Mouse (Mus musculus) liver, embryonic 15.5 days (tissue): ENCODE measurements around the gene Fam53a. TPM values are rescaled to one million over a fixed set of nuclear protein-coding genes. Genes with fewer than 3 reads are reported as not detected.
A peak's percentile ranks its signal among the peaks of the same experiment; 100 is the strongest.

Experiments used
- ATAC-seq: fragments of 200-750 bp; cut with Nextera tagmentation; 2 replicates; pipeline ENCODE4 v1.8.0; 2017; ENCODE audit warnings: moderate number of reproducible peaks, mild to moderate bottlenecking, moderate library complexity; ENCODE audit not compliant: insufficient read depth
- H3K27ac ChIP-seq: fragments of 300-500 bp; sonication (generic); replicated peaks from 2 replicates; pipeline ENCODE4 v1.5.1; 2015; ENCODE audit warnings: mild to moderate bottlenecking, inconsistent platforms
- H3K27me3 ChIP-seq: fragments of 300-500 bp; sonication (generic); 2 replicates; pipeline ENCODE4 v1.6.1; 2015; ENCODE audit warnings: mild to moderate bottlenecking, inconsistent platforms
- H3K36me3 ChIP-seq: fragments of 300-500 bp; sonication (generic); replicated peaks from 2 replicates; pipeline ENCODE4 v1.6.1; 2015; ENCODE audit warnings: moderate library complexity, mild to moderate bottlenecking, inconsistent platforms
- H3K4me1 ChIP-seq: fragments of 300-500 bp; sonication (generic); replicated peaks from 2 replicates; pipeline ENCODE4 v1.6.1; 2015; ENCODE audit warnings: inconsistent platforms
- H3K4me2 ChIP-seq: fragments of 300-500 bp; sonication (generic); 2 replicates; pipeline ENCODE4 v1.6.1; 2015; ENCODE audit warnings: moderate library complexity, mild to moderate bottlenecking, inconsistent platforms
- H3K4me3 ChIP-seq: fragments of 300-500 bp; sonication (generic); replicated peaks from 2 replicates; pipeline ENCODE4 v1.5.1; 2015; ENCODE audit warnings: mild to moderate bottlenecking, inconsistent platforms
- H3K9ac ChIP-seq: fragments of 300-500 bp; sonication (generic); 2 replicates; pipeline ENCODE4 v1.6.1; 2015; ENCODE audit warnings: moderate library complexity, mild to moderate bottlenecking, inconsistent platforms
- H3K9me3 ChIP-seq: fragments of 300-500 bp; sonication (generic); replicated peaks from 2 replicates; pipeline ENCODE4 v1.6.1; 2016; ENCODE audit warnings: inconsistent platforms
- WGBS: fragments of 180-500 bp; shearing (Covaris S2); methylation state at CpG from one replicate; pipeline ENCODE4 v1.1.7; 2015; ENCODE audit warnings: mixed read lengths; ENCODE audit not compliant: insufficient replicate concordance; 5-methylcytosine and 5-hydroxymethylcytosine counted together
- polyA plus RNA-seq: library from polyadenylated mRNA; unstranded; fragments of >200 nt; fragmentation: Nextera tagmentation; extraction: Ambion mirVana; gene quantifications from 2 replicates; pipeline ENCODE4 v1.2.1, GENCODE M21; 2015

Gene Fam53a
- polyA plus RNA-seq, 1 experiment from 2014 or later, result 18.3 TPM

- WGBS, result 44% methylated on average over 4 of the region's 4 CpGs
These were observed 1.2 kb upstream of the Fam53a start for GRCm38 (mm10) chr5:33630615-33631014.

GRCm38 (mm10) chr5:33630061-33630460 is 626 bp upstream of the Fam53a start:
- H3K27me3 ChIP-seq, result no peaks in the 10 kb centered on the region
- H3K27ac ChIP-seq, result peak overlapping the region; percentile 84
- H3K4me2 ChIP-seq, result peak overlapping the region; percentile 93
- 3% methylated on average over 9 of the region's 9 CpGs for WGBS
- peaks cover 5% of the 10 kb centered on the region for H3K36me3 ChIP-seq
- H3K9me3 ChIP-seq, result no peaks in the 10 kb centered on the region
- H3K9ac ChIP-seq, result peak overlapping the region; percentile 61
- H3K4me3 ChIP-seq, result peak overlapping the region; percentile 88
- H3K4me1 ChIP-seq, result peaks cover 41% of the 10 kb centered on the region
- ATAC-seq, result peak; percentile 70

More at GRCm38 (mm10) chr5:33630615-33631014, 1.2 kb upstream of the Fam53a start:
- H3K27me3 ChIP-seq, result no peaks in the 10 kb centered on the region
- peak overlapping the region; percentile 88 for H3K4me3 ChIP-seq
- ATAC-seq, result no peak
- H3K9ac ChIP-seq, result peak overlapping the region; percentile 61
- peak overlapping the region; percentile 93 for H3K4me2 ChIP-seq
- peaks cover 9% of the 10 kb centered on the region for H3K36me3 ChIP-seq
- peak overlapping the region; percentile 84 for H3K27ac ChIP-seq
- no peaks in the 10 kb centered on the region for H3K9me3 ChIP-seq
- peaks cover 45% of the 10 kb centered on the region for H3K4me1 ChIP-seq

- ATAC-seq, result peak; percentile 23
- Histone ChIP-seq H3K4me3 (peak overlapping the region; percentile 88), H3K9me3 (no peaks in the 10 kb centered on the region), H3K4me2 (peak overlapping the region; percentile 96), H3K36me3 (no peaks in the 10 kb centered on the region), H3K27ac (peak overlapping the region; percentile 92), H3K27me3 (no peaks in the 10 kb centered on the region), H3K4me1 (peaks cover 41% of the 10 kb centered on the region), H3K9ac (peak overlapping the region; percentile 90)
- WGBS, result 0% methylated on average over 24 of the region's 24 CpGs
These were observed 575 bp downstream of the Fam53a start for GRCm38 (mm10) chr5:33628820-33629300.

GRCm38 (mm10) chr5:33627968-33628367 is 1.5 kb downstream of the Fam53a start:
- ATAC-seq, result no peak
- peak overlapping the region; percentile 88 for H3K4me3 ChIP-seq
- no peaks in the 10 kb centered on the region for H3K27me3 ChIP-seq
- H3K4me1 ChIP-seq, result peaks cover 41% of the 10 kb centered on the region
- H3K9me3 ChIP-seq, result no peaks in the 10 kb centered on the region
- no peaks in the 10 kb centered on the region for H3K36me3 ChIP-seq
- 23% methylated on average over 4 of the region's 4 CpGs for WGBS
- peak overlapping the region; percentile 48; the same call in 1 of the 2 replicates for H3K9ac ChIP-seq
- H3K27ac ChIP-seq, result no peak overlapping the region
- H3K4me2 ChIP-seq, result peak overlapping the region; percentile 96

GRCm38 (mm10) chr5:33623766-33624165 is 5.7 kb downstream of the Fam53a start:
- Histone ChIP-seq H3K27ac (no peak overlapping the region), H3K9ac (no peak overlapping the region), H3K4me1 (peaks cover 17% of the 10 kb centered on the region), H3K36me3 (0 out of 2 replicates have a peak, but pooled peaks cover 3% of the 10 kb centered on the region), H3K27me3 (no peaks in the 10 kb centered on the region), H3K9me3 (no peaks in the 10 kb centered on the region), H3K4me2 (no peak overlapping the region), H3K4me3 (no peak overlapping the region)
- 55% methylated on average over 3 of the region's 3 CpGs for WGBS
- ATAC-seq, result no peak

GRCm38 (mm10) chr5:33622671-33623070 is 6.8 kb downstream of the Fam53a start:
- no peak overlapping the region for H3K9ac ChIP-seq
- peaks cover 8% of the 10 kb centered on the region for H3K4me1 ChIP-seq
- no peak overlapping the region for H3K4me2 ChIP-seq
- WGBS, result 83% methylated on average over 2 of the region's 2 CpGs
- ATAC-seq, result no peak
- H3K9me3 ChIP-seq, result no peaks in the 10 kb centered on the region
- H3K27me3 ChIP-seq, result no peaks in the 10 kb centered on the region
- H3K4me3 ChIP-seq, result no peak overlapping the region
- H3K36me3 ChIP-seq, result 0 out of 2 replicates have a peak, but pooled peaks cover 3% of the 10 kb centered on the region
- H3K27ac ChIP-seq, result no peak overlapping the region

- Histone ChIP-seq H3K27me3 (no peaks in the 10 kb centered on the region), H3K27ac (no peak overlapping the region), H3K36me3 (peaks cover 18% of the 10 kb centered on the region; the same call in 1 of the 2 replicates), H3K4me2 (no peak overlapping the region), H3K9ac (no peak overlapping the region), H3K4me1 (no peaks in the 10 kb centered on the region), H3K4me3 (no peak overlapping the region), H3K9me3 (no peaks in the 10 kb centered on the region)
- ATAC-seq, result no peak
- 71% methylated on average over 6 of the region's 6 CpGs for WGBS
These were observed 15.0 kb downstream of the Fam53a start for GRCm38 (mm10) chr5:33614391-33614790.

- Histone ChIP-seq H3K27me3 (no peaks in the 10 kb centered on the region), H3K36me3 (peaks cover 36% of the 10 kb centered on the region), H3K9me3 (no peaks in the 10 kb centered on the region), H3K4me1 (no peaks in the 10 kb centered on the region), H3K4me2 (no peak overlapping the region), H3K4me3 (no peak overlapping the region), H3K9ac (no peak overlapping the region), H3K27ac (no peak overlapping the region)
- no peak for ATAC-seq
- WGBS, result 63% methylated on average over 1 of the region's 1 CpGs
These were observed 17.6 kb downstream of the Fam53a start for GRCm38 (mm10) chr5:33611795-33612194.

GRCm38 (mm10) chr5:33609226-33609625 is 20.2 kb downstream of the Fam53a start:
- Histone ChIP-seq H3K27me3 (no peaks in the 10 kb centered on the region), H3K36me3 (peaks cover 39% of the 10 kb centered on the region), H3K9me3 (no peaks in the 10 kb centered on the region), H3K4me2 (no peak overlapping the region), H3K4me3 (no peak overlapping the region), H3K9ac (no peak overlapping the region), H3K4me1 (no peaks in the 10 kb centered on the region), H3K27ac (no peak overlapping the region)
- WGBS, result 73% methylated on average over 1 of the region's 1 CpGs
- no peak for ATAC-seq

GRCm38 (mm10) chr5:33607434-33607833 is 22.0 kb downstream of the Fam53a start:
- H3K9ac ChIP-seq, result no peak overlapping the region
- no peaks in the 10 kb centered on the region for H3K27me3 ChIP-seq
- no peak overlapping the region for H3K27ac ChIP-seq
- no peak overlapping the region for H3K4me2 ChIP-seq
- WGBS, result 86% methylated on average over 15 of the region's 15 CpGs
- H3K4me1 ChIP-seq, result no peaks in the 10 kb centered on the region
- peaks cover 33% of the 10 kb centered on the region for H3K36me3 ChIP-seq
- ATAC-seq, result no peak
- no peak overlapping the region for H3K4me3 ChIP-seq
- H3K9me3 ChIP-seq, result no peaks in the 10 kb centered on the region

GRCm38 (mm10) chr5:33606631-33607030 is 22.8 kb downstream of the Fam53a start:
- no peak overlapping the region for H3K4me2 ChIP-seq
- H3K9me3 ChIP-seq, result no peaks in the 10 kb centered on the region
- no peaks in the 10 kb centered on the region for H3K4me1 ChIP-seq
- H3K36me3 ChIP-seq, result peaks cover 30% of the 10 kb centered on the region
- no peak overlapping the region for H3K9ac ChIP-seq
- WGBS, result 72% methylated on average over 7 of the region's 7 CpGs
- ATAC-seq, result no peak
- H3K4me3 ChIP-seq, result no peak overlapping the region
- H3K27me3 ChIP-seq, result no peaks in the 10 kb centered on the region
- no peak overlapping the region for H3K27ac ChIP-seq

GRCm38 (mm10) chr5:33605314-33605713 is 24.1 kb downstream of the Fam53a start:
- no peak overlapping the region for H3K27ac ChIP-seq
- ATAC-seq, result no peak
- no peak overlapping the region for H3K4me2 ChIP-seq
- no peaks in the 10 kb centered on the region for H3K27me3 ChIP-seq
- no peaks in the 10 kb centered on the region for H3K4me1 ChIP-seq
- 77% methylated on average over 5 of the region's 5 CpGs for WGBS
- no peaks in the 10 kb centered on the region for H3K9me3 ChIP-seq
- no peak overlapping the region for H3K4me3 ChIP-seq
- no peak overlapping the region for H3K9ac ChIP-seq
- H3K36me3 ChIP-seq, result peaks cover 42% of the 10 kb centered on the region
